Mouse (Mus musculus) lung, postnatal 0 days (tissue): ENCODE data around the gene Ano10. TPM values are rescaled to one million over a fixed set of nuclear protein-coding genes. Genes with fewer than 3 reads are reported as not detected.

ENCODE experiments used
- ATAC-seq: fragments of 200-750 bp; cut with Nextera tagmentation; 2 replicates; pipeline ENCODE4 v1.8.0; 2017; ENCODE audit warnings: moderate library complexity
- DNase-seq: peaks from one replicate; pipeline ENCODE4 v3.0.0-alpha.2; 2016; ENCODE audit warnings: low spot score
- H3K27ac ChIP-seq: fragments of 300-500 bp; sonication (generic); 2 replicates; pipeline ENCODE4 v1.5.1; 2014; ENCODE audit warnings: antibody characterized with exemption, mild to moderate bottlenecking, low read length, mixed read lengths
- H3K27me3 ChIP-seq: fragments of 300-500 bp; sonication (generic); replicated peaks from 2 replicates; pipeline ENCODE4 v1.6.1; 2014; ENCODE audit warnings: low read length, mixed read lengths; ENCODE audit not compliant: insufficient read depth
- H3K36me3 ChIP-seq: fragments of 300-500 bp; sonication (generic); 2 replicates; pipeline ENCODE4 v1.6.1; 2014; ENCODE audit warnings: low read length, mixed read lengths; ENCODE audit not compliant: insufficient read depth
- H3K4me1 ChIP-seq: fragments of 300-500 bp; sonication (generic); 2 replicates; pipeline ENCODE4 v1.6.1; 2014; ENCODE audit warnings: antibody characterized with exemption, low read depth, low read length, mixed read lengths; ENCODE audit not compliant: insufficient read depth
- H3K4me2 ChIP-seq: fragments of 300-500 bp; sonication (generic); replicated peaks from 2 replicates; pipeline ENCODE4 v1.6.1; 2014; ENCODE audit warnings: low read depth, mild to moderate bottlenecking, low read length, moderate library complexity, mixed read lengths
- H3K4me3 ChIP-seq: fragments of 300-500 bp; sonication (generic); 2 replicates; pipeline ENCODE4 v1.5.1; 2014; ENCODE audit warnings: low read depth, low read length
- H3K9ac ChIP-seq: fragments of 300-500 bp; sonication (generic); replicated peaks from 2 replicates; pipeline ENCODE4 v1.6.1; 2014; ENCODE audit warnings: low read depth, mild to moderate bottlenecking
- H3K9me3 ChIP-seq: fragments of 300-500 bp; sonication (generic); 2 replicates; pipeline ENCODE4 v1.6.1; 2016; ENCODE audit warnings: low read length, mixed read lengths
- CTCF ChIP-seq: IDR thresholded peaks from 2 replicates; pipeline ENCODE4 v1.5.1; 2016; ENCODE audit warnings: antibody characterized with exemption, mild to moderate bottlenecking
- EP300 ChIP-seq: IDR thresholded peaks from 2 replicates; pipeline ENCODE4 v1.6.1; 2016; ENCODE audit warnings: antibody characterized with exemption, mild to moderate bottlenecking, control low read depth
- WGBS: fragments of 180-500 bp; shearing (Covaris S2); extraction: QIAGEN DNeasy Blood & Tissue Kit; methylation state at CpG from one replicate; pipeline ENCODE4 v1.1.7; 2014; 5-methylcytosine and 5-hydroxymethylcytosine counted together
- polyA plus RNA-seq: library from polyadenylated mRNA; unstranded; fragments of >200 nt; fragmentation: Nextera tagmentation; extraction: Ambion mirVana; gene quantifications from 2 replicates; pipeline ENCODE4 v1.2.1, GENCODE M21; 2015

The Ano10 gene
- polyA plus RNA-seq, 1 experiment from 2014 or later: 41.6 TPM

DNA sequence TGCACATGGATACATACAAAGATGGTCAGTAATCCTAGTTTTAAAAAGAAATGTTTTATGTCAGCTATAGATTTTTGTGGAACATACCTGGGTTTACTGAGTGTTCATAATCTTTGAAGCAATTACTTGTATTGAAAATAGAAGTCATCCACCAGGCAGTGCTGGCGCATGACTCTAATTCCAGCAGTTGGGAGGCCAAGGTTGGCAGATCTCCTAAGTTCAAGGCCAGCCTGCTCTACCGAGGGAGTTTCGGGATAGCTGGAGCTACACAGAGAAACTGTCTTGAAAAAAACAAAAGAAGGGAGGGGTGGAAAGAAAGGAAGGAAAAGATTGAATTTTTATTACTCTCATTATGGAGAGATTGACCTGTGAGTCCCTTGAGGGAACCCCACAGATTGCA, 145.9 kb downstream of the Ano10 start:
- ATAC-seq (no peak), DNase-seq (no peak)
- 85% methylated on average over 3 of the region's 3 CpGs for WGBS
- Histone ChIP-seq H3K27ac (no peak overlapping the region), H3K9ac (no peak overlapping the region), H3K4me1 (peaks cover 15% of the 10 kb centered on the region; the same call in 1 of the 2 replicates), H3K36me3 (peaks cover 12% of the 10 kb centered on the region; the same call in 1 of the 2 replicates), H3K9me3 (no peaks in the 10 kb centered on the region), H3K27me3 (no peaks in the 10 kb centered on the region), H3K4me3 (no peak overlapping the region), H3K4me2 (no peak overlapping the region)
- TF ChIP-seq EP300 (no peak), CTCF (no peak)

- WGBS: 52% methylated on average over 4 of the region's 4 CpGs
- peaks cover 11% of the 10 kb centered on the region; the same call in 1 of the 2 replicates for H3K4me1 ChIP-seq
- TF ChIP-seq CTCF (no peak), EP300 (peak; percentile 17; the same call in 1 of the 2 replicates)
- no peak overlapping the region for H3K9ac ChIP-seq
- peaks cover 12% of the 10 kb centered on the region; the same call in 1 of the 2 replicates for H3K36me3 ChIP-seq
- no peak overlapping the region for H3K4me2 ChIP-seq
- ATAC-seq: no peak
- H3K4me3 ChIP-seq: no peak overlapping the region
- no peaks in the 10 kb centered on the region for H3K9me3 ChIP-seq
- peak; percentile 24 for DNase-seq
- 0 out of 2 replicates have a peak overlapping the region, but pooled peaks have one; percentile 12 for H3K27ac ChIP-seq
- H3K27me3 ChIP-seq: no peaks in the 10 kb centered on the region
Measured at GRCm38 (mm10) chr9:122146124-122146870, 147.9 kb downstream of the Ano10 start.

- no peak overlapping the region for H3K9ac ChIP-seq
- H3K27me3 ChIP-seq: no peaks in the 10 kb centered on the region
- no peak overlapping the region for H3K4me3 ChIP-seq
- ATAC-seq: no peak
- TF ChIP-seq EP300 (no peak), CTCF (no peak)
- no peak overlapping the region for H3K4me2 ChIP-seq
- DNase-seq: no peak
- H3K36me3 ChIP-seq: peaks cover 12% of the 10 kb centered on the region; the same call in 1 of the 2 replicates
- H3K9me3 ChIP-seq: no peaks in the 10 kb centered on the region
- no peak overlapping the region for H3K27ac ChIP-seq
- H3K4me1 ChIP-seq: peaks cover 11% of the 10 kb centered on the region; the same call in 1 of the 2 replicates
Measured at GRCm38 (mm10) chr9:122145677-122146076, 148.5 kb downstream of the Ano10 start.

GRCm38 (mm10) chr9:122144776-122145175, 149.4 kb downstream of the Ano10 start:
- Histone ChIP-seq H3K36me3 (peaks cover 12% of the 10 kb centered on the region; the same call in 1 of the 2 replicates), H3K4me3 (no peak overlapping the region), H3K4me1 (peaks cover 11% of the 10 kb centered on the region; the same call in 1 of the 2 replicates), H3K9ac (no peak overlapping the region), H3K4me2 (no peak overlapping the region), H3K27me3 (no peaks in the 10 kb centered on the region), H3K27ac (no peak overlapping the region), H3K9me3 (no peaks in the 10 kb centered on the region)
- no peak for DNase-seq
- no peak for TF ChIP-seq EP300
- TF ChIP-seq CTCF: peak; percentile 43
- 100% methylated on average over 3 of the region's 3 CpGs for whole genome bisulfite sequencing
- ATAC-seq: no peak

GRCm38 (mm10) chr9:122143219-122143618, 151.0 kb downstream of the Ano10 start:
- no peak overlapping the region for H3K4me2 ChIP-seq
- WGBS: 73% methylated on average over 1 of the region's 1 CpGs
- H3K4me1 ChIP-seq: peaks cover 11% of the 10 kb centered on the region; the same call in 1 of the 2 replicates
- H3K9ac ChIP-seq: no peak overlapping the region
- H3K27me3 ChIP-seq: no peaks in the 10 kb centered on the region
- no peak overlapping the region for H3K4me3 ChIP-seq
- ATAC-seq (peak; percentile 37; the same call in 1 of the 2 replicates), DNase-seq (peak; percentile 22)
- peaks cover 12% of the 10 kb centered on the region; the same call in 1 of the 2 replicates for H3K36me3 ChIP-seq
- 0 out of 2 replicates have a peak overlapping the region, but pooled peaks have one; percentile 20 for H3K27ac ChIP-seq
- no peaks in the 10 kb centered on the region for H3K9me3 ChIP-seq
- TF ChIP-seq EP300 (no peak), CTCF (no peak)

DNA sequence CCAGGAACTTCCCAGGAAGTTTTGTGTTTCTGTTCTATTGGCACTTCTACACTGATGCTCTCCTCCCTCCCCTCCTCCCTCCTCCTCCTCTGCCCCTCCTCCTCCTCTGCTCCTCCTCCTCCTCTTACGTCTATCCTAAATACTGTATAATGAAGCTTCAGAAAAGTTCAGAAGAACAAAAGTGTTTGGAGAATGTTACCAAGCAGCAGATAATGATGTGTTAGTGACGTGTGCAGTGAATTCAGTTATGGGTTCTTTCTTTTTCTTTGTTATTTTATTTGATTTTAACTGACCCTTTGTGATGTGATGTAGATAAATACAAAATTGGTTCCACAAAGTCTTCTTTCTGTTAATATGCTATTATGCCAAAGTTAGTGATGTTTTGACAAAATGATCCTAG, 155.0 kb downstream of the Ano10 start:
- H3K36me3 ChIP-seq: peaks cover 9% of the 10 kb centered on the region; the same call in 1 of the 2 replicates
- H3K9ac ChIP-seq: no peak overlapping the region
- 37% methylated on average over 2 of the region's 2 CpGs for WGBS

More for the DNA sequence above, 155.0 kb downstream of the Ano10 start:
- Histone ChIP-seq H3K27me3 (no peaks in the 10 kb centered on the region), H3K4me2 (no peak overlapping the region), H3K9me3 (no peaks in the 10 kb centered on the region), H3K4me1 (no peaks in the 10 kb centered on the region; the same call in 1 of the 2 replicates), H3K27ac (no peak overlapping the region), H3K4me3 (no peak overlapping the region)
- peak; percentile 72 for DNase-seq
- peak; percentile 32; the same call in 1 of the 2 replicates for ATAC-seq
- TF ChIP-seq CTCF: no peak
- TF ChIP-seq EP300: no peak; the same call in 1 of the 2 replicates
